Mouse (Mus musculus) erythroblast, embryonic 14.5 days (primary cell): Measurements from ENCODE around the gene Map1b.

Experiments
- GATA1 ChIP-seq: IDR thresholded peaks from 2 replicates; pipeline ENCODE4 v1.6.1; 2012; ENCODE audit warnings: low read length, inconsistent platforms, mixed read lengths
- TAL1 ChIP-seq: IDR thresholded peaks from 3 replicates; pipeline ENCODE4 v1.6.1; 2012; ENCODE audit warnings: low read length, inconsistent platforms, mixed read lengths

- no peak for TF ChIP-seq TAL1
- TF ChIP-seq GATA1: no peak
Measured at GRCm38 (mm10) chr13:99377055-99377454, 139.3 kb downstream of the Map1b start.
